Mouse (Mus musculus) hindbrain, embryonic 14.5 days (tissue): Measurements from ENCODE around the gene Mypn. TPM values are rescaled to one million over a fixed set of nuclear protein-coding genes. Genes with fewer than 3 reads are reported as not detected.

Source experiments
- ATAC-seq: fragments of 200-750 bp; cut with Nextera tagmentation; 2 replicates; pipeline ENCODE4 v1.8.0; 2017; ENCODE audit warnings: moderate number of reproducible peaks, mild to moderate bottlenecking, moderate TSS enrichment, moderate library complexity; ENCODE audit not compliant: low FRiP score
- DNase-seq: peaks from one replicate; pipeline ENCODE4 v3.0.0-alpha.2; 2015; ENCODE audit warnings: low spot score
- H3K27ac ChIP-seq: fragments of 300-500 bp; sonication (generic); 2 replicates; pipeline ENCODE4 v1.5.1; 2014; ENCODE audit warnings: mild to moderate bottlenecking, moderate library complexity
- H3K27me3 ChIP-seq: fragments of 300-500 bp; sonication (generic); 2 replicates; pipeline ENCODE4 v1.6.1; 2014; ENCODE audit warnings: mild to moderate bottlenecking, low read length, mixed read lengths; ENCODE audit not compliant: control insufficient read depth, insufficient read depth
- H3K36me3 ChIP-seq: fragments of 300-500 bp; sonication (generic); replicated peaks from 2 replicates; pipeline ENCODE4 v1.6.1; 2014; ENCODE audit not compliant: control insufficient read depth, insufficient read depth
- H3K4me1 ChIP-seq: fragments of 300-500 bp; sonication (generic); replicated peaks from 2 replicates; pipeline ENCODE4 v1.6.1; 2014; ENCODE audit warnings: antibody characterized with exemption, low read length, mixed read lengths; ENCODE audit not compliant: control insufficient read depth, insufficient read depth
- H3K4me2 ChIP-seq: fragments of 300-500 bp; sonication (generic); replicated peaks from 2 replicates; pipeline ENCODE4 v1.6.1; 2014; ENCODE audit warnings: mild to moderate bottlenecking, moderate library complexity
- H3K4me3 ChIP-seq: fragments of 300-500 bp; sonication (generic); replicated peaks from 2 replicates; pipeline ENCODE4 v1.5.1; 2014; ENCODE audit warnings: mild to moderate bottlenecking, low read length
- H3K9ac ChIP-seq: fragments of 300-500 bp; sonication (generic); 2 replicates; pipeline ENCODE4 v1.6.1; 2014
- H3K9me3 ChIP-seq: fragments of 300-500 bp; sonication (generic); 2 replicates; pipeline ENCODE4 v1.6.1; 2016; ENCODE audit warnings: low read length; ENCODE audit not compliant: control insufficient read depth
- WGBS: fragments of 180-500 bp; shearing (Covaris S2); extraction: QIAGEN DNeasy Blood & Tissue Kit; methylation state at CpG from one replicate; pipeline ENCODE4 v1.1.7; 2014; 5-methylcytosine and 5-hydroxymethylcytosine counted together
- polyA plus RNA-seq: library from polyadenylated mRNA; unstranded; fragments of >200 nt; fragmentation: Nextera tagmentation; extraction: Ambion mirVana; gene quantifications from 2 replicates; pipeline ENCODE4 v1.2.1, GENCODE M21; 2014

Gene Mypn
- polyA plus RNA-seq, 1 experiment from 2014 or later = 0.68 TPM

DNA sequence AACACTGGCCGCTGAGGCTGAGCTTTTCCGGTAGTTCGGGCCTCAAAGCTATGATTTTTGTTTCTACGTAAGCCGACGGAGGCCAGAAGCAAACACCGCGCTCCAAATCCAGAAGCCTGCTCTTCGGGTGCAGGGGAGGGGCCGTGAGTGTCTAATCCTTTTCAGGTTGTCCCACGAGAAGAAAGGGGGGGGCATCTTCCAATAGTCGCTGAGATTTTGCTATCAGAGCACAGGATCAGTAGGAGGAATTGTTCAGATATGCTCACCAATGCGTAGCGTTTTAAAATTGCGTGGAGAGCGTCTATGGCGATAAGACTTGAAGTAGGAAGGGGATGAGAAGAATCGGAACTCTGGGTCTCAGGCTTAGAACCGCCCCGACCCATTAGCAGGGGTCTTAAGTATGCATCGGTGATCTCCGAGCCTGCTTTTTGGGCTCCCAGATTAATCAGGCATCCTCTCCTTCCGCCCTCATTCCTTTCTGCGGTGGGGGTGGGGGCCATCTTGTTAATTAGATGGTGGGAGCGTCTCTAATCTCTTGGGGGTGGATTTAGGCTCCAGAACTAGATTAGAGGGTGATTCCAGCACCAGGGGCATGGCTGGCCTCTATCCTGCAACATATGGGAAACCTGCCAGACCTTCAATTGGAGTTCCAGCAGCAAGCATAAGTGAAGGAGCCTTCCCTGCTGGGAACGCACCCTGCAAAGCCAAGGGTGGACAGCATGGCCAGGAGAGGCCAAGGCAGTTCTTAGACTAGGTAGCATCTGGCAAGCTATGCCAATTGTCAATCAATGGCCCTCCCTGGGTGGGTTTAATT, 113.8 kb downstream of the Mypn start:
- 3% methylated on average over 26 of the region's 26 CpGs for WGBS
- Histone ChIP-seq H3K9me3 (no peaks in the 10 kb centered on the region), H3K27ac (no peak overlapping the region), H3K27me3 (no peaks in the 10 kb centered on the region), H3K4me3 (peak overlapping the region; percentile 22), H3K9ac (peak overlapping the region; percentile 41), H3K4me1 (peaks cover 13% of the 10 kb centered on the region), H3K36me3 (no peaks in the 10 kb centered on the region), H3K4me2 (peak overlapping the region; percentile 53)
- peak; percentile 27 for DNase-seq
- ATAC-seq = no peak; the same call in 1 of the 2 replicates

DNA sequence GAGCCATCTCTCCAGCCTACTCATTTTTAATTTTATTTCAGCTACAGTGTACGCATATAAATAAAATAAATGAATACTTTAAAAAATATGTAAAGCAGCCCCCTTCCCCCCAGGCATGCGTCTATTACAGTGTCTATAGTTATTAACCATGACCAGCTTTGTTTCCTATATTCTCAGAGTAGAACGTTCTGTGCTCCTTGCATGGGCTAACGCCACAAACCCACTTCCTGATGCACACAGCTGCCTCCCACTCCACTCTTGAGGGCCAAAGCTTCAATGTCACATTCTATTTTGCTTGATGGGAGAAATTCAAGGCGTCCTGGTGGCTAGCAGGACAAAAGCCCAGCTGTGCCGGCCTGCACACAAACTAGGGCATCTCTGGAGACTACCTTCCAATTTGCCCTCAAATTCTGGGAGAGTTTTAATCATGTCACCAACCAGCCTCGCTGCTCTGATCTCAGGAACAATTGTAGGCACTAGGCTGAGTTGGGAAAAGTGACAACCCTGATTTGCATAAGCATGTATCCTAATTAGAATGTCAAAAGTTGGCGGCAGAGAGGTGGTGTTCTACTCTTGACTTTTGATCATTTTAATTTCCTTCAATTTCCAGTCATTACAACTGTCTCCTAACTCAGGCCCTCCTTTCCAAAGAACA, 114.5 kb downstream of the Mypn start:
- no peak for ATAC-seq
- H3K27me3 ChIP-seq = no peaks in the 10 kb centered on the region
- DNase-seq = no peak
- H3K9ac ChIP-seq = peak overlapping the region; percentile 41; the same call in 1 of the 2 replicates
- 22% methylated on average over 8 of the region's 8 CpGs for WGBS
- no peaks in the 10 kb centered on the region for H3K9me3 ChIP-seq
- H3K36me3 ChIP-seq = no peaks in the 10 kb centered on the region
- H3K27ac ChIP-seq = no peak overlapping the region
- H3K4me1 ChIP-seq = peaks cover 13% of the 10 kb centered on the region
- H3K4me3 ChIP-seq = peak overlapping the region; percentile 22; the same call in 1 of the 2 replicates
- peak overlapping the region; percentile 53 for H3K4me2 ChIP-seq

DNA sequence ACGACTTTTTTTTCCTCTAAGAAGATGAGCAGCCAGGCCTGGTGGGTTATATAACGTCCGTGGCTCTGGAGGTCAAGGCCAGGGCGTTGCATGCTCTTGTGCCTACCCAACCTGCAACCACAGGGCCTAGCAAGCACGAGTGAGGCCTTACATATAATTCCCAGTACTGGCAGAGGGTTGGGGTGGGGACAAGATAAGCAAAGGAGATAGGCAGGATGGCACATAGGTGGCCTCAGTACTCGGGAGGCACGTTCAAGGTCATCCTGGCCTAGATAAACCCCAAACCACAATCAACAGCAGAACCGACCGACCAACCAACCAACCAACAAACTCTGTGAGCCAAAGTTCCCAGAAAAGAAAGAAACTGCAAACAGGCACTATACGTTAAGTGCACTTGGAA, 117.4 kb downstream of the Mypn start:
- H3K4me3 ChIP-seq = no peak overlapping the region
- H3K36me3 ChIP-seq = no peaks in the 10 kb centered on the region
- no peaks in the 10 kb centered on the region for H3K9me3 ChIP-seq
- H3K9ac ChIP-seq = no peak overlapping the region
- 86% methylated on average over 10 of the region's 10 CpGs for WGBS
- H3K27me3 ChIP-seq = no peaks in the 10 kb centered on the region
- peaks cover 13% of the 10 kb centered on the region for H3K4me1 ChIP-seq
- ATAC-seq = no peak
- no peak overlapping the region for H3K4me2 ChIP-seq
- DNase-seq = no peak
- H3K27ac ChIP-seq = no peak overlapping the region

DNA sequence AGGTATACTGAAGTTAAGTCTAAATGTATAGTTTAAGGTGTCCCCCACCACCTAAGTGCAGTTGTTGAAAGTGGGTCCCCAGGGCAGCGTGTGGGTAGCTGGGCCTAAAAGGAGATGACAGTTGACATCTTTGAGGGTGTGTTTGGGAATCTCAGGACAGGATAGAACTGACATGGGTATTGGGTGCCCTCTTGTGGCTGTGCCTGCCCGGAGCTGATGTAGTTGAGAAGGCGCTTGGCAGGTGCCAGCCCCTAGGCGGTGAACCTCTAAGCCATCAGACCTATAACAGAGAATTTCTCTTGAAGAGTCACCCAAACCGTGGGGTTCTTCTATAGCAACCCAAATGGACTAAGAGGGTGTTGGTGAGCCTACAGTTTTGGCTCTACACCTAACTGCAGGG, 137.8 kb downstream of the Mypn start:
- H3K36me3 ChIP-seq = no peaks in the 10 kb centered on the region
- ATAC-seq (peak; percentile 85; the same call in 1 of the 2 replicates), DNase-seq (peak; percentile 86)
- H3K27me3 ChIP-seq = no peaks in the 10 kb centered on the region
- H3K4me2 ChIP-seq = no peak overlapping the region
- H3K9ac ChIP-seq = no peak overlapping the region
- H3K4me3 ChIP-seq = no peak overlapping the region
- WGBS = 4% methylated on average over 5 of the region's 5 CpGs
- no peaks in the 10 kb centered on the region for H3K4me1 ChIP-seq
- H3K9me3 ChIP-seq = no peaks in the 10 kb centered on the region
- H3K27ac ChIP-seq = no peak overlapping the region

Other genes starting within 250 kb of the Mypn start
- gene Rufy2, start 223.7 kb downstream of the Mypn start, polyA plus RNA-seq = 58.5 and 59.6 TPM in 2 replicates
- gene Hnrnph3, start 179.7 kb downstream of the Mypn start, polyA plus RNA-seq = 75.0 and 76.8 TPM in 2 replicates
- gene Pbld2, start 179.6 kb downstream of the Mypn start, polyA plus RNA-seq = 0.46 and 0.59 TPM in 2 replicates
- 0.39 and 0.75 TPM in 2 replicates for gene Pbld1, start 143.8 kb downstream of the Mypn start, polyA plus RNA-seq
- 6.5 and 9.9 TPM in 2 replicates for gene Atoh7, start 104.3 kb downstream of the Mypn start, polyA plus RNA-seq
- 30.9 and 31.5 TPM in 2 replicates for gene Herc4, start 39.9 kb upstream of the Mypn start, polyA plus RNA-seq
- 5.7 and 6.8 TPM in 2 replicates for gene Sirt1, start 177.8 kb upstream of the Mypn start, polyA plus RNA-seq
- 19.7 and 23.4 TPM in 2 replicates for gene Dnajc12, start 178.5 kb upstream of the Mypn start, polyA plus RNA-seq
- gene Gm7075, start 217.8 kb upstream of the Mypn start, polyA plus RNA-seq = not detected in 2 replicates
- gene Ctnna3, start 226.1 kb upstream of the Mypn start, polyA plus RNA-seq = 2.9 and 4.1 TPM in 2 replicates